In genomic region chr14:99449112-99449511, GRCm38 (mm10) we compare ENCODE assay signal across 16 mouse cellular contexts.
DNase-seq lines count a peak whose midpoint lies in the region; ATAC-seq lines count a peak whose summit lies in the region.
"Had no signal": no experiment of that assay in that cellular context is flagged by ENCODE, and none has a peak within 500 bp of the region (broad histone marks: within the 10 kb centered on the region; RNA-seq: fewer than 3 reads in every experiment).

No protein-coding gene starts in this region.

- H3K9me3 ChIP-seq in limb, embryonic 10.5 days (replicated peaks) = no peaks in the 10 kb centered on the region
- H3K9me3 ChIP-seq: embryonic facial prominence, embryonic 13.5 days; forebrain, embryonic 12.5 days; hindbrain, embryonic 13.5 days had no signal

- no peak overlapping the region for H3K4me3 ChIP-seq in limb, embryonic 10.5 days
- H3K4me3 ChIP-seq: embryonic facial prominence, embryonic 13.5 days; forebrain, embryonic 12.5 days; hindbrain, embryonic 13.5 days had no signal

- no peaks in the 10 kb centered on the region for H3K36me3 ChIP-seq in limb, embryonic 10.5 days
- H3K36me3 ChIP-seq: embryonic facial prominence, embryonic 13.5 days; forebrain, embryonic 12.5 days; hindbrain, embryonic 13.5 days had no signal

- no peak overlapping the region for H3K27ac ChIP-seq in limb, embryonic 10.5 days
- H3K27ac ChIP-seq: embryonic facial prominence, embryonic 13.5 days; forebrain, embryonic 12.5 days; hindbrain, embryonic 13.5 days; liver, embryonic 14.5 days had no signal

- peak; percentile 8 for DNase-seq in adrenal gland, adult 2 months
- DNase-seq in adrenal gland, postnatal 4 days (ENCODE audit: low spot score in 2 of 2) = no peak
- DNase-seq in R1 (ENCODE audit: low read depth, low spot score) = peak; percentile 64
- DNase-seq in thymus, postnatal 0 days (ENCODE audit: low spot score) = peak; percentile 34
- DNase-seq in limb, embryonic 10.5 days (ENCODE audit: low spot score) = no peak
- DNase-seq in layer of hippocampus, adult 9-11 months = no peak
- no peak for DNase-seq in left cerebral cortex, adult 9 months (ENCODE audit: low spot score in 2 of 2)
- DNase-seq: B cell, adult 2 months; cerebellum, postnatal 10 days; kidney, adult 9 months; lung, postnatal 36 days had no signal

- 78% methylated on average over 5 of the region's 5 CpGs for WGBS in limb, embryonic 10.5 days

- H3K4me1 ChIP-seq in limb, embryonic 10.5 days = no peaks in the 10 kb centered on the region
- H3K4me1 ChIP-seq: embryonic facial prominence, embryonic 13.5 days; forebrain, embryonic 12.5 days; hindbrain, embryonic 13.5 days had no signal

- ATAC-seq in megakaryocyte progenitor cell, adult 5-6 weeks (replicated peaks; ENCODE audit: poor library complexity) = peak; percentile 62

- H3K27me3 ChIP-seq in limb, embryonic 10.5 days (ENCODE audit: low read depth, poor library complexity, severe bottlenecking) = no peaks in the 10 kb centered on the region
- H3K27me3 ChIP-seq: embryonic facial prominence, embryonic 13.5 days; forebrain, embryonic 12.5 days; hindbrain, embryonic 13.5 days had no signal

Comparison
In these comparisons a context has a peak if more than half of its experiments do, and no peak if none do; other contexts are left out.
1. DNase-seq: peak in adrenal gland, adult 2 months (single experiment), R1 (single experiment) and thymus, postnatal 0 days (single experiment); none in adrenal gland, postnatal 4 days (0 of 2), limb, embryonic 10.5 days (single experiment), layer of hippocampus, adult 9-11 months (single experiment) and left cerebral cortex, adult 9 months (0 of 2).